Mouse (Mus musculus) intestine, embryonic 14.5 days (tissue): Measurements from ENCODE around the gene Rps5. TPM values are rescaled to one million over a fixed set of nuclear protein-coding genes. Genes with fewer than 3 reads are reported as not detected.

Experiments
- ATAC-seq: fragments of 200-750 bp; cut with Nextera tagmentation; replicated peaks from 2 replicates; pipeline ENCODE4 v1.8.0; 2017; ENCODE audit warnings: low read depth, moderate number of reproducible peaks, moderate TSS enrichment, moderate library complexity; ENCODE audit not compliant: low FRiP score, low TSS enrichment
- DNase-seq: peaks from one replicate; pipeline ENCODE4 v3.0.0-alpha.2; 2018; ENCODE audit warnings: low spot score
- H3K27ac ChIP-seq: fragments of 300-500 bp; sonication (generic); 2 replicates; pipeline ENCODE4 v1.5.1; 2014; ENCODE audit warnings: low read depth, mild to moderate bottlenecking, control low read depth
- H3K27me3 ChIP-seq: fragments of 300-500 bp; sonication (generic); replicated peaks from 2 replicates; pipeline ENCODE4 v1.6.1; 2014; ENCODE audit warnings: low read length, control low read depth; ENCODE audit not compliant: control insufficient read depth, insufficient read depth
- H3K36me3 ChIP-seq: fragments of 300-500 bp; sonication (generic); 2 replicates; pipeline ENCODE4 v1.6.1; 2014; ENCODE audit warnings: low read length, control low read depth; ENCODE audit not compliant: control insufficient read depth, insufficient read depth
- H3K4me1 ChIP-seq: fragments of 300-500 bp; sonication (generic); replicated peaks from 2 replicates; pipeline ENCODE4 v1.6.1; 2014; ENCODE audit warnings: low read length, control low read depth, mixed read lengths; ENCODE audit not compliant: control insufficient read depth, insufficient read depth
- H3K4me2 ChIP-seq: fragments of 300-500 bp; sonication (generic); 2 replicates; pipeline ENCODE4 v1.6.1; 2014; ENCODE audit warnings: low read length
- H3K4me3 ChIP-seq: fragments of 300-500 bp; sonication (generic); 2 replicates; pipeline ENCODE4 v1.5.1; 2014; ENCODE audit warnings: low read depth, low read length, control low read depth, mixed read lengths
- H3K9ac ChIP-seq: fragments of 300-500 bp; sonication (generic); 2 replicates; pipeline ENCODE4 v1.6.1; 2014; ENCODE audit warnings: mild to moderate bottlenecking, low read length
- H3K9me3 ChIP-seq: fragments of 300-500 bp; sonication (generic); 2 replicates; pipeline ENCODE4 v1.6.1; 2016; ENCODE audit warnings: low read length, control low read depth; ENCODE audit not compliant: control insufficient read depth
- WGBS: fragments of 180-500 bp; shearing (Covaris S2); extraction: QIAGEN DNeasy Blood & Tissue Kit; methylation state at CpG from one replicate; pipeline ENCODE4 v1.1.7; 2014; 5-methylcytosine and 5-hydroxymethylcytosine counted together
- polyA plus RNA-seq: library from polyadenylated mRNA; unstranded; fragments of >200 nt; fragmentation: Nextera tagmentation; extraction: Ambion mirVana; gene quantifications from 2 replicates; pipeline ENCODE4 v1.2.1, GENCODE M21; 2014

Gene Rps5
- polyA plus RNA-seq, 1 experiment from 2014 or later: 1,578 TPM

- WGBS: 79% methylated on average over 1 of the region's 1 CpGs
- peaks cover 54% of the 10 kb centered on the region for H3K36me3 ChIP-seq
These were observed 30.8 kb upstream of the Rps5 start for GRCm38 (mm10) chr7:12891334-12891733.

GRCm38 (mm10) chr7:12897655-12898410 is 24.3 kb upstream of the Rps5 start, which contains the start of gene Zscan22:
TSS of gene Zscan22 (plus strand) at chr7:12897815.
- H3K4me1 ChIP-seq: peaks cover 7% of the 10 kb centered on the region
- ATAC-seq (peak; percentile 97), DNase-seq (peak; percentile 94)
- no peaks in the 10 kb centered on the region for H3K36me3 ChIP-seq
- H3K27ac ChIP-seq: no peak within 1 kb of the TSS
- peak within 1 kb of the TSS; percentile 59 for H3K4me2 ChIP-seq
- WGBS: 7% methylated on average over 36 of the region's 36 CpGs
- peak within 1 kb of the TSS; percentile 86 for H3K4me3 ChIP-seq
- peak within 1 kb of the TSS; percentile 58 for H3K9ac ChIP-seq
- no peaks in the 10 kb centered on the region for H3K9me3 ChIP-seq
- H3K27me3 ChIP-seq: no peaks in the 10 kb centered on the region

More at GRCm38 (mm10) chr7:12891334-12891733, 30.8 kb upstream of the Rps5 start:
- H3K4me1 ChIP-seq: no peaks in the 10 kb centered on the region
- no peak overlapping the region for H3K9ac ChIP-seq
- H3K4me2 ChIP-seq: no peak overlapping the region
- no peak for ATAC-seq
- H3K27me3 ChIP-seq: no peaks in the 10 kb centered on the region
- no peaks in the 10 kb centered on the region for H3K9me3 ChIP-seq
- DNase-seq: no peak
- no peak overlapping the region for H3K4me3 ChIP-seq
- no peak overlapping the region for H3K27ac ChIP-seq

GRCm38 (mm10) chr7:12901517-12901916 is 20.6 kb upstream of the Rps5 start:
- H3K4me3 ChIP-seq: no peak overlapping the region
- no peaks in the 10 kb centered on the region for H3K9me3 ChIP-seq
- no peaks in the 10 kb centered on the region for H3K27me3 ChIP-seq
- ATAC-seq (no peak), DNase-seq (no peak)
- H3K4me2 ChIP-seq: no peak overlapping the region
- no peak overlapping the region for H3K27ac ChIP-seq
- H3K4me1 ChIP-seq: peaks cover 7% of the 10 kb centered on the region
- H3K9ac ChIP-seq: no peak overlapping the region
- WGBS: 94% methylated on average over 5 of the region's 5 CpGs
- peaks cover 27% of the 10 kb centered on the region for H3K36me3 ChIP-seq

- DNase-seq: no peak
- no peaks in the 10 kb centered on the region for H3K9me3 ChIP-seq
- H3K9ac ChIP-seq: no peak overlapping the region
- H3K36me3 ChIP-seq: peaks cover 48% of the 10 kb centered on the region
- no peak for ATAC-seq
- H3K4me3 ChIP-seq: no peak overlapping the region
- H3K27ac ChIP-seq: no peak overlapping the region
- 60% methylated on average over 10 of the region's 10 CpGs for WGBS
- H3K4me2 ChIP-seq: no peak overlapping the region
- no peaks in the 10 kb centered on the region for H3K27me3 ChIP-seq
- H3K4me1 ChIP-seq: peaks cover 3% of the 10 kb centered on the region
These were observed 18.5 kb upstream of the Rps5 start for GRCm38 (mm10) chr7:12903623-12904022.

- H3K4me1 ChIP-seq: no peaks in the 10 kb centered on the region
- H3K4me2 ChIP-seq: no peak overlapping the region
- H3K36me3 ChIP-seq: peaks cover 53% of the 10 kb centered on the region
These were observed 16.9 kb upstream of the Rps5 start for GRCm38 (mm10) chr7:12905146-12905545.

GRCm38 (mm10) chr7:12909498-12909962 is 12.6 kb upstream of the Rps5 start:
- peak; percentile 85 for DNase-seq
- H3K4me3 ChIP-seq: peak overlapping the region; percentile 53; the same call in 1 of the 2 replicates
- H3K27ac ChIP-seq: peak overlapping the region; percentile 89
- H3K36me3 ChIP-seq: peaks cover 44% of the 10 kb centered on the region
- ATAC-seq: peak; percentile 30
- WGBS: 48% methylated on average over 7 of the region's 7 CpGs
- H3K27me3 ChIP-seq: no peaks in the 10 kb centered on the region
- H3K9ac ChIP-seq: peak overlapping the region; percentile 67
- H3K4me1 ChIP-seq: no peaks in the 10 kb centered on the region
- no peaks in the 10 kb centered on the region for H3K9me3 ChIP-seq
- H3K4me2 ChIP-seq: peak overlapping the region; percentile 63

More at GRCm38 (mm10) chr7:12905146-12905545, 16.9 kb upstream of the Rps5 start:
- Histone ChIP-seq H3K4me3 (no peak overlapping the region), H3K9ac (no peak overlapping the region), H3K9me3 (no peaks in the 10 kb centered on the region), H3K27ac (no peak overlapping the region), H3K27me3 (no peaks in the 10 kb centered on the region)
- DNase-seq (no peak), ATAC-seq (no peak)
- WGBS: 86% methylated on average over 1 of the region's 1 CpGs

- WGBS: 5% methylated on average over 19 of the region's 19 CpGs
- Histone ChIP-seq H3K9ac (peak overlapping the region; percentile 67), H3K4me3 (peak overlapping the region; percentile 53), H3K36me3 (peaks cover 37% of the 10 kb centered on the region), H3K4me1 (no peaks in the 10 kb centered on the region), H3K27ac (peak overlapping the region; percentile 89), H3K9me3 (no peaks in the 10 kb centered on the region), H3K4me2 (peak overlapping the region; percentile 63), H3K27me3 (no peaks in the 10 kb centered on the region)
- peak; percentile 86 for DNase-seq
- peak; percentile 85 for ATAC-seq
These were observed 11.9 kb upstream of the Rps5 start for GRCm38 (mm10) chr7:12910181-12910668.

GRCm38 (mm10) chr7:12913556-12913955 is 8.5 kb upstream of the Rps5 start:
- DNase-seq (no peak), ATAC-seq (no peak)
- H3K9me3 ChIP-seq: no peaks in the 10 kb centered on the region
- no peaks in the 10 kb centered on the region for H3K4me1 ChIP-seq
- no peak overlapping the region for H3K4me3 ChIP-seq
- no peak overlapping the region for H3K27ac ChIP-seq
- H3K4me2 ChIP-seq: no peak overlapping the region
- H3K27me3 ChIP-seq: no peaks in the 10 kb centered on the region
- peaks cover 5% of the 10 kb centered on the region for H3K36me3 ChIP-seq
- no peak overlapping the region for H3K9ac ChIP-seq
